Mouse (Mus musculus): Measurements from ENCODE around the gene Calr3.

DNA sequence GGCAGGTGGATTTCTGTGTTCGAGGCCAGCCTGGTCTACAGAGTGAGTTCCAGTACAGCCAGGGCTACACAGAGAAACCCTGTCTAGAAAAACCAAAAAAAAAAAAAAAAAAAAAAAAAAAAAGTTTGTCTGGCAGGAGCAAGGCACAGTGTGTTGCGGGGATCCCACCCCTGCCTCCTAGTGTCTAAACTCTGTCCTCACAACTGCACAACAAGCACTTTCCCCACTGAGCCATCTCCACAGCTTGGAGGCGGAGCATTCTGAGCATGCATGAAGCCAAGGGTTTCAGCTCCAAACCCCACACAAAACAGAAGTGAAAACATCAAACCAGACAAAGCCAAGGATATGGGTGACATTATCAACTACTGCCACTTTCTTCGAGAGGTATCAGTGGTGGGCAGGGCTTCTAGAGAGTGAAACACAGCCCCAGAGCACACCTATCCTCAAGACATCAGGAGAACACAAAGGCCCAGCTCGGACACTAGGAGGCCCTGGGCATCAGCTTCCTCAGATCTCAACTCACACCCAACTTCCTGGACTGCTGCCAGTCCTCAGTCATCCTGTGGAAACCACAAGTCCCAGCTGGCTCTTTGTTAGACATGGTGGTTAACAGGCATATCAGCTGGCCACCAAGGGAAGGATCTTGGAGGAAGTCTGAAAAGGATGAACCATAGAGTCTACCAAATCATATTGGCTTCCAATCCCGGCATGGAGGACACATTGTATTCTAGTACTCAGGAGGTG lies 42.0 kb upstream of the Calr3 start:
- no peak for TF ChIP-seq CTCF (IDR thresholded peaks at IDR 0.05; ENCODE audit: borderline replicate concordance, control insufficient read depth, extremely low read depth, insufficient read depth, low read length, poor library complexity)
- TF ChIP-seq POLR2A (IDR thresholded peaks at IDR 0.05; ENCODE audit: control insufficient read depth, extremely low read depth, insufficient read depth, low read length, poor library complexity), result no peak

All from thymus, adult 2 months (tissue).